Mouse (Mus musculus) embryonic fibroblast, embryonic 13.5 days (primary cell): ENCODE measurements around the gene Gm44502.

Experiments
- CTCF ChIP-seq: IDR thresholded peaks from 2 replicates; pipeline ENCODE4 v1.5.1; 2011; ENCODE audit warnings: mild to moderate bottlenecking, control low read depth, low read length, moderate library complexity, borderline replicate concordance; ENCODE audit not compliant: insufficient read depth
- POLR2A ChIP-seq: IDR thresholded peaks from 2 replicates; pipeline ENCODE4 v1.6.1; 2011; ENCODE audit warnings: low read depth, mild to moderate bottlenecking, control low read depth, low read length, moderate library complexity

GRCm38 (mm10) chr15:89387127-89387526, 42.4 kb downstream of the Gm44502 start:
- TF ChIP-seq CTCF (no peak), POLR2A (no peak)
